Mouse (Mus musculus): ENCODE results near the gene Arid1b.

Gene Arid1b

DNA sequence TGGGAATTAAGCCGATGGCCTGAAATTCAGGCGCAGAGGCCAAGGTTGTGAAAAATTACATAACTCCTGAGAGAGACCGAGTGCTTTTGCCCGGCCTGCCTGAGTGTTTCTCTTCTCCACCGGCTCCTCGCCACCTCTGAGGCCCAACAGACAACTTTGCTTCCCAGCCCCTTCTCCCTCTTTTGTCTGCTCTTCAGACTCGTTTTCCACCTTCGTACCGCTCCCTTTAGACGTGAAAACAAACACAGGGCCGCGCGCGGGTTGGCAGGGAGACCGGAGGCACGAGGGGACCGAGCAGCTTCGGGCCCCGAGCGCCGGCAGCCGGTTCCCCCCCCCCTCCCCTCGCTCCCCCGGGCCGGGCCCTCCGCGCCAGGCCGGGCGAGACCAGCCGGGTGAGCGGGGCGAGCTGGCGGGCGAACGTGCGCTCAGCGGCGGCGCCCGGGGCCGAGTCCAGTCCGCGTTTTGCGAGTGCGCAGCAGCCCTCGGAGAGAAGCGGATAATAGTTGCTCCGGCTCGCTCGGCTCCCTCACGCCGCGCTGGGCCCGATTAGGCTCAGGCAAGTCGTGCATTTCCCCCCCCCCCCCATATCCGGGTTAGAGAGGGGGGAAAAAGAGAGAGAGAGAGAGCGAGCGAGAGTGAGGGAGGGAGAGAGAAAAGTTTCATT lies at the start of gene Arid1b:
Gene Arid1b, plus strand, starts transcription at position 493 of the 664 bp plus-strand sequence.
- peak; percentile 85 for DNase-seq

DNA sequence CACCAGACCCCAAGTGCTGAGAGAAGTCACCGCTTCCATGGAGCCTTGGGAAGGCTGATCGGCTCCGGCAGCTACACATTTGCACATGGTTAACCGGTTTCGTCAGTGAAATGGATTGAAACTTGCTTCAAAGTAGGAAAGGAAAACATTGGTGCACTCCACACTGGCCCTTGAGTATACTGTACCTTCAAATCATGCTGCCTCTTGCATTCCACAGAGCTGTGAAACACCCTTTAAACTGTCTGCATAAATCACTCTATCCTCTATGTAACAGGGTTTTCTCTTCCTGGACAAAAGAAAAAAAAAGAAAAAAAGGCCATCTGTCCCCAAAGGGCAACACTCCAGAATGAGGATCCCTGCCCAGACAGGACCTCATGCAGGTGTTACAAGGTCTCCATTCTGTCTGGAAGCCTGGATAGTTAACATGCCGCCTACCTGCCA lies 48.8 kb upstream of the Arid1b start:
- no peak for DNase-seq

DNA sequence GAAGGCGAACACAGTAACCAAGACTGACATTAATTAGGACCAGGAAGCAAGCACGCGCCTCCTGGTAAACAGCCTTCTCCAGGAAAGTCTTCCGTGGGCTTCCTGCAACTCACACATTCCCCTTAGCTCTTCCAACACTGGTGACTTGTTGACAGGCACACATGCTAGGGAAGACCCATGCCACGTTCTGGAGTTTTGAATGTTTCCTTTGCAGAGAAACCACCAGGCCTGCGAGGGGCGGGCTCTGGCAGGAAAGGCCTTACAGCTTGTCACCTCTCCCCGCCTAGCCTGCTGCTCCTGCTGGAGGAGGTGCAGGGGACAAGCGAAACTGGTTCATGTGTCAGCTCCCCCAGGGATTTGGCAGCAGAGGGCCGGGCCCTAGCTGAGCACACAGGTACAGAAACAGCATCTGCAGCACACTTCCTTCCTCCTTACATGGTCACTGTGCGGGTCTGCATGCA lies 48.2 kb upstream of the Arid1b start:
- peak; percentile 27 for DNase-seq

DNA sequence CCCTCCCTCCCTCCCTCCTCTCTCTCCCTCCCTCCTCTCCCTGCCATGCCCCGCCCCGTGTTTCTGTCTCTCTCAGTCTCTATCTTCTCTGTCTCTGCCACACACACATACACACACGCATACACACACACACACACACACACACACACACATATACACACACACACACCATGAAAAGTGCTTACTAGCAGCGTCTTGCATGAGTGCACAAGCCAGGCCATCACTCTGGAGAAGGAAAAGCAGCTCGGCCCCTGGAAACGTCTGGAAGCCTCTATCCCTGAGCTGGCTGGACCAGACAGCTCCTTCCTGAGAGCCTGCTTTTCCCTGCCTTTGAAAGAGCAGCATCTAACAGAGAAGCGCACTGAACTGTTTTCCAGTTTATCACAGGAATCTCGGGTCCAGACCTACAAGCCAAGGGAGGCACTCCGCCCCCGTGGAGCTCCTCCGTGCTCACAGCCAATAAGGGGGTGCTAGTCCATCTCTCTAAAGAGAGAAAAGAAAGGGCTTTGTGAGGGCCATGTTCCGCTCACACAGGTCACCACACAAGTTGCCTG lies 47.6 kb upstream of the Arid1b start:
- DNase-seq: peak; percentile 9

DNA sequence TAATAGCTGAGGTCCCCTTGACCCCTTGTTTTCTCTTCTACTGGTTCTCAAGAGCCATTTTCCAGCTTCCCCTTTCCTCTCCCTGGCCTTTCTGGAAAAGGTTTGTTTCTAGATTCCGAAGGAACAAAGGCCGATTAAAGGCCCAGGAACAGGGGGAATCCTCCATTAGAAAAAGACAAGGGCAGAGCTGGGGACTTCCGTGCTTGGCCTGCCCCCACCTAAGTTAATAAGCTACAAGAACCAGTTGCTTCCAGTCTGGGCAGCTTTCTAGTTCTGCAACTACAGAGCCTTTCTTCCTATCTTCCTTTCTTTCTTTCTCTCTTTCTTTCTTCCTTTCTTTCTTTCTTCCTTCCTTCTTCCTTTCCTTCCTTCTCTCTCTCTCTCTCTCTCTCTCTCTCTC lies 47.1 kb upstream of the Arid1b start:
- no peak for DNase-seq

DNA sequence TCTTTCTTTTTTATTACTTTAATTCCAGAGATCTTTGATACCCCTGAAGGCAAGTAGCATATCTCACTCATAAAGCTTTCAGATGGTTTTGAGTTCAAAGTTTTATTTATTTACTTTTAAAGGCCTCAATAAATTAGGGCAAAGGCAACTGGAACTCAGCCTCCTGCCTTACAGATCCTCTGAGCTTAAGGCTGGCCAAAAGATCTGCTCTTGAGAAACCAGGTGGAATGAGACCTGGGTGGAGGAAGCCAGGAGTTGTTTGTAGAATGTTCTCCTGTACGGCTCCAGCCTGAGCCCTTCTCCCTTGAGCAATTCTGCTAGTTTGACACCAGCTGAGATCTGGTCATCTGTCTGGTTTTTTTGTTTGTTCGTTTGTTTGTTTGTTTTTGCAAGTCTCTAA lies 46.7 kb upstream of the Arid1b start:
- no peak for DNase-seq

DNA sequence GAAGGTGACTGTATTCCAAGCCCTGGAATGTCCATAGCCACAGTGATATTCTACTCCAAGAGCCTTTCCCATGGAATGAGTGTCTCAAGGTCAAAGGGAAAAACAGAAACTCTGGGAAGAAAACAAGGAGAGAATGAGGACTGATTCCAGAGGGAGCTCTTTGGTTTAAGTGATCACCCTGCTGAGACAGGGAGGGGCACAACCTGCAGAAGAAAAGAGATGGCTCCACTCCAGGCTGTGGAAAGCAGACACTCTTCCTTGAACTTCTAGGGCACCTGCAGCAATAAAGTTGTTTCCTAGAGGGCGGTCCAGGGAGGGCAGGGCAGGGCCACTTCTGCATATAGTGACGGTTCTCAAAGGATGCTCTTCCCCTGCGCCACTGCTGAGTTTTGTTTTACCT lies 45.6 kb upstream of the Arid1b start:
- DNase-seq: no peak

DNA sequence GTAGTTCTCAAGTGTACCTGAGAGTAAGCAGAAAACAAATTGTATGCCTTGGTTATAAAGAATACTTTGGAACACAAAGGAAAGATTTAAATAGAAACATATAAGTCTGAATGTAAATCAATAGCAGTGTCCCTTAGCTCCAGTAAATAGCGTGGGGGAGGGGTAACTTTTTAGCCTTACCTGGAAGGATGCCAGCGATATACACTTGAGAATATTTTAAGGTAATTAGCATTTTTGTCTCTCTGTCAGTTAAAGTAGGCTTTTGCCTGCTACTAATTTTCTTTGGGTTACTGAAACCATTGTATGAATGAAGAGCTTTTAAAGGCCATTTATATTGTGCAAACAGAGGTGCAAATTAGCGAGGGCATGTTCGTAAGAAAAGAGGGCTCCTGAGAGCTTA lies 39.7 kb upstream of the Arid1b start:
- DNase-seq: no peak

DNA sequence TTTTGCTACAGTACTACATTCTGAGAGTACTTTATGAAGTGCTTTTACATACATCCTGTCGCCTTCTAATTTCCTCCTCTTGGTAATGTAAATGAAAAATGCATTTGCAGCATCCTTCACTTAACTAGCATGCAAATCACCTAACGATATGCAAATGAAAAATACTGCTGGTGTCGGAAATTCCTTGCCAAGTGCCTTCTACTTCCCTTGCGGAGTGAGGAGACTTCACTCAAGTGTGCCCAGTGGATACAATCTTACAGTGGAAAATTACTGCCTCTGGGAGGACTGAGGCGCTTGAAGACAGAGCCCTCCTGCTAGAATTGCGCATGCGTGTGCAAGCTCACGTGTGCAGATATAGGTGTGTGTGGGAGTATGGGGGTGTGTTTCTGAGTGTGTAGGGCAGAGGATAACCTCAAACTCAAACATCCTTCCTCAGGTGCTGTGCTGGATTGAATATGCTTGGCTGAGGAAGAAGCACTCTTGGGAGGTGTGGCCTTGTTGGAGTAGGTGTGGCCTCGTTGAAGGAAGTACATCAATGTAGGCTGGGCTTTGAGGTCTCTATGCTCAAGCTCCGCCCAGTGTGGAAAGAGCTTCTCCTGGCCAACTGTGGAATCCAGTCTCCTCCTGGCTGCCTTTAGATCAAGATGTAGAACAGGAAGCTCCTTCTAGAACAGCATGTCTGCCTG lies 29.8 kb upstream of the Arid1b start:
- peak; percentile 5 for DNase-seq

DNA sequence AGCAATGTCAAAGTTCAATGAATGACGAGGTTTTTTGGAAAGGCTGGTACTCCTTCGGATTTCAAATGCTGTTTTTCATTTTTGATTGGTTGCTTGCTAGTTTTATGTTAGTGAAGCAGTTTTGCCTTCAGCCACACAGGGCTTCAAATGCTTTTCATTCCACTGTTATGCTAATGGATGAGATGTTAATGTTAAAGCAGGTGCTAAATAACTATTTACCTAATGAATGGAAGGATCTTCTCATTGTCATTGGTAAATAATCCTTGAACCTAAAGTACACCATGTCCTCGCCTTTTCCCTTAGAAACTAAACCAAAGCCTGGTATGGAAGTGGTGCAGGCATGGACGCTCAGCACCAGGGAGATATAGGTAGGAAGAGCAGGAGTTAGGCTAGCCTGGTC lies 26.9 kb upstream of the Arid1b start:
- DNase-seq: no peak

DNA sequence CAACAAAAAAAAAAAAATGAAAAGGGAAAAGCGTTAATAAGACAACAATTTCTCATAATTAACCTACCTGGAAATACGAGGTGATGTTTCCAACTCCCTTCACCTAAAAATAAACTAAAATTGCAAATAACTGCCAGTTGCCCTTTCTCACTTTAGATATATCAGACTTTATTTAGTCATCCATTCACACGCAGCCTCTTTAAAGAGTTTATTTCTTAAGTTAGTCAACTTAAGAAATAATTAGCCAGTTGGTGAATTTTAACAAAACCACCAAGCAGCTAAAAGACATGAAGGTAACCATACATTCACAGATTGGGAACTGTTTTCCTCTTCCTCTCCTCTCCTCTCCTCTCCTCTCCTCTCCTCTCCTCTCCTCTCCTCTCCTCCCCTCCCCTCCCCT lies 26.1 kb upstream of the Arid1b start:
- no peak for DNase-seq

DNA sequence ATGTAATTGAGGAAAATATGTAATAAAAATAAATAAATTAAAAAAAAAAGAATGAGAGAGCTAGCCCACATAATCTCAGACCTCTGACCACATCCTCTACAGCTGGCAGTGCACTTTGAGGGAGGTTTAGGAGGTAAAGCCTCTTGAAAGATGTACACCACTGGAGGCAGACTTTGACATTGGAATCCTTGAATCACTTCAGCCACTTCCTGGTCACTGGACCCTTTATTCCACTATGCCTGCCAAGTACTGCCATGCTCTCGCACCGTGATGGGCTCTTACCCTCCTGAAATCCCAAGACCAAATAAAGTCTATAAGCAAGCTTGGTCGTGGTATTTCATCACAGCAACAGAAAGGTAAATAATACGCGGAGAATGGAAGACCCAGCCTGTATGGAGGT lies 25.3 kb upstream of the Arid1b start:
- no peak for DNase-seq

DNA sequence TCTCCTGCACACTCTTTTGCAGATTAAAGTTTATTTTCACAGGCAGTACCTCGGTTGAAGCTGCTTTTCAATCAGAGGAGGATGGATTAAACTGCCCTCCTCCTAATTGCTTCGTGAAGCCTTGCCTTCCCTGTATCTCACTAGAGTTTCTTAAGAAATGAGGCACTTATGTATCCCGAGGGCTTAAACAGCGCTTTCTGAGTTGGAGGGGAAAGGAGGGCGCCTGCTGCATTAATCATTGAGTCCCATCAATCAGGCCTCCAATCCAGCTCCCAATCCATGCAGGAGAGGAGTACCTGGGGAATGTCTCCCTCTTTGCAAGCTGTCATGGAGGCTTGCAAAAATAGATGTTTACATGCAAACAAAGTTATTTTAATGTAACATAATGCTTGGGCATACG lies 21.9 kb upstream of the Arid1b start:
- DNase-seq: no peak

DNA sequence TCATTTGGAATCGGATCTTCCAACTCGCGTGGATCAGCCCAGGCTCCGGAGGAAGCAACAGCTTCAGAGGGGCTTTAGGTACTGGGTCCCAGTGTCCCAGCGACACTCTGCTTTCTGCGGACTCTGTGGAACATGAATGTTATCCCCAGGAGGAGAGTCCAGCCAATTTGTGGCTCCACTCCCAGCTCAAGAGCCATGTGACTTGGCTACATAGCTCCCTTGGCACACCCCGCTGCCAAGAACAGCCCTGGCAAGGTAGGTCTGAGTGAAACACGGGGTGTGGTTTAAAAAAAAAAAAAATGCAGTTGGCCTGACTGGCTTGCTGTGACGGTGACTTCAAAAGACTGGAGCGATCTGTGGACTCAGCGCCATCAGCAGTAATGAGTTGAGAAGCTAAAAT lies 19.4 kb upstream of the Arid1b start:
- DNase-seq: no peak

DNA sequence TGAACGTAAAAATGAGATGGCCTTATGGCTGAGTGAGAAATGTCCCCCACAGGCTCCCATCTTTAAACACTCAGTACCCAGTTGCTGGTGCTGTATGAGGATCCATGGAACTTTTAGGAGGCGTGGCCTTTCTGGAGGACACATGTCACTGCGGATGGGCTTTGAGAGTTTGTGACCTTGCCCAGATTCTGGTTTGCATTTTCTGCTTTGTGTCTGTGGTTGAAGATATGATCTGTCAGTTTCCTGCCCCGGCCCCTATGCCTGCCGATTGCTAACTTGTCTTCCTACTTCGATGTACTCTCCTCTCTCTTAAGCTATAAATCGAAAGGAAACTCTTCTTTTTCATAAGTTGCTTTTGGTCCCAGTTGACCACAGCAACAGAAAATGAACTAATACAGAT lies 14.0 kb upstream of the Arid1b start:
- no peak for DNase-seq

DNA sequence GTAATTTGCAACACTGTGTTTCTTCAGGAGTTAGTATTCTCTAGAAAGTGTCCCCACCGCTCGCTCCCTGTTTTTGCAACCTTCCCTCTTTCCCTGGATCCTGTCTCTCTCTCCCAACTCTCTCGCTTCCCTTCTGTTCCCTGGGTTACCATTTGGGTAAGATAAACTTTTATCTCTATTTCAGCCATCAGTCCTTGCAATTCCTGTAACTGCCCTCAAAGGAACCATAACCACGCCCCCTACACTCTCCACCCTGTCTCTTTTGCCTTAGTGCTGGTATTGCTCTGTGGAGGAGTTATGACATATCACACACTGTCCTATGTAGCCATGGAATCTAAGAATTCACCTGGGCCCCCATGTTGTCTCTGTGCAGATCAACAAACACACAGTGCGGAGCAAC lies 11.3 kb upstream of the Arid1b start:
- no peak for DNase-seq

DNA sequence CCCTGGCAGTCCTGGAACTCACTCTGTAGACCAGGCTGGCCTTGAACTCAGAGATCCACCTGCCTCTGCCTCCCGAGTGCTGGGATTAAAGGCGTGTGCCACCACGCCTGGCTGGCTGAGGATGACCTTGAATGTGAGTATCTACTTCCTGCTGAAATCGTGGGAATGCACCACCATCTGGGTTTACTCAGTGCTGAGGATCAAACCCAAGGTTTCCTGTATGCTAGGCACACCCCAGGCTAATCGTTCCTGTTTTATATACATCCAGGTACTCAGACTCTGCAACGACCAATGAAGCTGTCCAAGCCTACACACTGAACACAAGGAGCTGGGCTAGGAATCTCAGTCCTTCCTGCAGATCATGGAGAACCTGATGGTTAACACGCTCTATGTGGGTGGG lies 9.4 kb upstream of the Arid1b start:
- no peak for DNase-seq

DNA sequence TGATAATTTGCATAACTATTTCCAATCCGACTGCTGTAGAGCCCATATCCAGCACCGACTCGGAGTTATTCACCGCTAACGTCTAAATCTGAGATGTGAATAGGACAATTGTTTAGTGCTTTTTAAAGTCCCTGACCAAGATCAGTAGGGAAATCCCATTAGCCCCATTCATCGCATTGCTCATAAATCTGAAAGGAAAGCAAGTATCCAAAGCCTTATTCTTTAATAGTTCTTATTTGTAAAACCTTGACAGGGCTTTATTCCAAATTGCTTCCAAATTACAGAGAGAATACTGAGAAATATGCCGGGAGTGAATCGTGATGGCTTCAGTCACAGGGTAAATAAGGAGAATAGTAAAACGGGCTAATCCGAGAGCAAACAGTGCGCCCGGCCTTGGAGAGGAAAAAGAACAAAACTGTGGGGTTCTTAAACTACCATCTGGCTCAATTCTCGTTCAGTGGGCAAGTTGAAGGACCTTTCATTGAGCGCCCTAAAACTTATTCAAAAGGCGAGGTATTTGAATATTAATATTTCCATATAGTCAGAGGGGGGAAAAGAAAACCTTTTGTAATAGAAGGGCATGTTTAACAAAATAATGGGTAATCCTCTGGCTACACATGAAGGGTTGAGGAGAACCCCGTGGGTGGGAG lies 3.1 kb upstream of the Arid1b start:
- no peak for DNase-seq

DNA sequence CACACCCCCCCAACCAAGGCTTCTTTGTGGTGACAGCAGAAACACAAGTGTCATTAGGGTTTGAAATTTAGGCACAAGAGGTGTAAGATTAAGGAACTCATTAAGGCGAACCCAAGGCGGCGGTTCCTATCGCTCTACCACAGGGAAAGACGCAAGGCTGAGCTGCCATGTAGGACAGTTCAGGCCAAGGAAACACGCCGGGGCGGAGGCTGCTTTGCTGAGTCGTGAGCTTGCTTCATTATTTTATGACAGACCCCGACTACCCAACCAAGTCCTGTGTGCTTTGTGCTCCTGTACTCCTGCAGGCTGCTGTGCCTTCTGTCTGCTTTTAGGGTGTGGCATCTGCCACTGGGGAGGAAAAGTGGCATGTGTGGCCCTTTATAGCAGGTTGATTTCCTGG lies 2.5 kb upstream of the Arid1b start:
- DNase-seq: no peak

DNA sequence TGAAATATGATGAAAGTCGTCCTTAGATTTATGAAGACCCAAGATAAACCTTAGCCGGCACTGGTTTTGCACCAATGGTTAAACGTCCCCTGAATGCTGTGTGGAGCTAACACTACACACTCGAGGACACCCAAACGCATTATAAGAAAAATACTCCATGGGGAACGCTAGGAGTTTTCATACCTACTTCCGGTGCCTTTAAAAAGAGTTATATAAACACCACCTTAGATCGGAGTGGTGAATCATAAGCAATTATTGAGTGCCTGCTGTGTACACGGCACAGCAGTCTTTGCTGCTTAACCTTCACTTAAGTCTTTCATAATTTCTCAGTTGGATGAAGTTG lies 664 bp upstream of the Arid1b start:
- DNase-seq: no peak

DNA sequence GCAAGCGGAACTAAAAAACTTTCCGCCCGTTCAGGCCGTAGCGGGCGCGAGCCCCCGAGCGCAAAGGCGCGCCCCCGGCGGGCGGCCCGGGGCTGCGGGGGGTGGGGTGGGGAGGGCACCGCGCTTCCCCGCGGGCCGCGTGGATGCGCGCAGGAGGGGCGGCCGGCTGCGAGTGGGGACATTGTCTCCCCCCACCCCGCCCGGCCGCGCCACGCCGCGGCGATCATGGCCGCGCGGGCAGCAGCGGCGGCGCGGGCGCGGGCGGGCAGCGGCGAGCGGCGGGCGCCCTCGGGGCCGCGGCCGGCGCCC lies 326 bp downstream of the Arid1b start:
- no peak for DNase-seq

DNA sequence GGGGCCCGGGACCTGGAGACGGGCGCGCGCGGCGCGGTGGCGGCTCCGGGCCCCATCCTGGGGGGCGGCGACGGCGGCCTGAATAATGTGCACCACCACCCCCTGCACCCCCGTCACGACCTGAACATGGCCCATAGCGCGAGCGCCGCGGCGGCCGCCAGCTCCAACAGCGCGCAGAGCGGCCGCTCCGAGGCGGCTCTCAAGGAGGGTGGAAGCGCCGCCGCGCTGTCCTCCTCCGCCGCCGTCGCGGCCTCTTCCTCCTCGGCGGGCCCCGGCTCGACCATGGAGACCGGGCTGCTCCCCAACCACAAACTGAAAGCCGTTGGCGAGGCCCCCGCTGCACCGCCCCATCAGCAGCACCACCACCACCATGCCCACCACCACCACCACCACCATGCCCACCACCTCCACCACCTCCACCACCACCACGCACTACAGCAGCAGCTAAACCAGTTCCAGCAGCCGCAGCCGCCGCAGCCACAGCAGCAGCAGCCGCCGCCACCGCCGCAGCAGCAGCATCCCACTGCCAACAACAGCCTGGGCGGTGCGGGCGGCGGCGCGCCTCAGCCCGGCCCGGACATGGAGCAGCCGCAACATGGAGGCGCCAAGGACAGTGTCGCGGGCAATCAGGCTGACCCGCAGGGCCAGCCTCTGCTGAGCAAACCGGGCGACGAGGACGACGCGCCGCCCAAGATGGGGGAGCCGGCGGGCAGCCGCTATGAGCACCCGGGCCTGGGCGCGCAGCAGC lies 855 bp downstream of the Arid1b start:
- peak; percentile 71 for DNase-seq

DNA sequence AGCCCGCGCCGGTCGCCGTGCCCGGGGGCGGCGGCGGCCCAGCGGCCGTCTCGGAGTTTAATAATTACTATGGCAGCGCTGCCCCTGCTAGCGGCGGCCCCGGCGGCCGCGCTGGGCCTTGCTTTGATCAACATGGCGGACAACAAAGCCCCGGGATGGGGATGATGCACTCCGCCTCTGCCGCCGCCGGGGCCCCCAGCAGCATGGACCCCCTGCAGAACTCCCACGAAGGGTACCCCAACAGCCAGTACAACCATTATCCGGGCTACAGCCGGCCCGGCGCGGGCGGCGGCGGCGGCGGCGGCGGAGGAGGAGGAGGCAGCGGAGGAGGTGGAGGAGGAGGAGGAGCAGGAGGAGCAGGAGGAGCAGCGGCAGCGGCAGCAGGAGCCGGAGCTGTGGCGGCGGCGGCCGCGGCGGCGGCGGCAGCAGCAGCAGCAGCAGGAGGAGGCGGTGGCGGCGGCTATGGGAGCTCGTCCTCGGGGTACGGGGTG lies 1.5 kb downstream of the Arid1b start:
- DNase-seq: peak; percentile 85
